Comparison of ENCODE assay signal across 13 mouse cellular contexts in genomic region chr5:33830832-33831231, GRCm38 (mm10). TPM values are rescaled to one million over a fixed set of nuclear protein-coding genes. Genes with fewer than 3 reads are reported as not detected.
A peak's percentile ranks its signal among the peaks of the same experiment; 100 is the strongest.
DNase-seq lines count a peak whose midpoint lies in the region; ATAC-seq and TF ChIP-seq lines count a peak whose summit lies in the region.
"Had no signal": no experiment of that assay in that cellular context is flagged by ENCODE, and none has a peak within 500 bp of the region (broad histone marks: within the 10 kb centered on the region; RNA-seq: fewer than 3 reads in every experiment).

No protein-coding gene starts in this region.

- no peaks in the 10 kb centered on the region for H3K4me1 ChIP-seq in heart, adult 2 months (ENCODE audit: control insufficient read depth, insufficient read depth, low read length)
- no peaks in the 10 kb centered on the region for H3K4me1 ChIP-seq in midbrain, postnatal 0 days (ENCODE audit: insufficient read depth, low read length)
- peaks cover 12% of the 10 kb centered on the region for H3K4me1 ChIP-seq in midbrain, embryonic 16.5 days (ENCODE audit: control insufficient read depth, insufficient read depth, low read length)
- peaks cover under 1% of the 10 kb centered on the region; the same call in 1 of the 2 replicates for H3K4me1 ChIP-seq in midbrain, embryonic 11.5 days (ENCODE audit: control insufficient read depth, insufficient read depth, low read length)
- no peaks in the 10 kb centered on the region for H3K4me1 ChIP-seq in hindbrain, embryonic 11.5 days (replicated peaks; ENCODE audit: control insufficient read depth, insufficient read depth, low read length)

- H3K9me3 ChIP-seq in midbrain, postnatal 0 days (ENCODE audit: low read length): no peaks in the 10 kb centered on the region
- no peaks in the 10 kb centered on the region for H3K9me3 ChIP-seq in midbrain, embryonic 16.5 days (replicated peaks; ENCODE audit: control insufficient read depth, low read length, poor library complexity, severe bottlenecking)
- no peaks in the 10 kb centered on the region for H3K9me3 ChIP-seq in midbrain, embryonic 11.5 days (ENCODE audit: control insufficient read depth, low read length)
- no peaks in the 10 kb centered on the region for H3K9me3 ChIP-seq in hindbrain, embryonic 11.5 days (ENCODE audit: control insufficient read depth, low read length)
- H3K9me3 ChIP-seq: limb, embryonic 13.5 days; midbrain, embryonic 12.5 days had no signal

- no peak for TF ChIP-seq POLR2A in heart, adult 2 months (IDR thresholded peaks at IDR 0.05; ENCODE audit: insufficient read depth, low read depth, low read length)

- H3K36me3 ChIP-seq in heart, adult 2 months (ENCODE audit: control insufficient read depth, insufficient read depth, low read length): no peaks in the 10 kb centered on the region
- H3K36me3 ChIP-seq in midbrain, postnatal 0 days (ENCODE audit: insufficient read depth, low read length): no peaks in the 10 kb centered on the region
- 0 out of 2 replicates have a peak, but pooled peaks cover 2% of the 10 kb centered on the region for H3K36me3 ChIP-seq in midbrain, embryonic 16.5 days (ENCODE audit: control insufficient read depth, insufficient read depth, low read length)
- no peaks in the 10 kb centered on the region for H3K36me3 ChIP-seq in midbrain, embryonic 11.5 days (ENCODE audit: control insufficient read depth, insufficient read depth, low read length)
- H3K36me3 ChIP-seq in hindbrain, embryonic 11.5 days (ENCODE audit: control insufficient read depth, insufficient read depth, low read length): no peaks in the 10 kb centered on the region

- no peak overlapping the region for H3K9ac ChIP-seq in heart, adult 2 months (ENCODE audit: low read depth, low read length)
- no peak overlapping the region for H3K9ac ChIP-seq in midbrain, postnatal 0 days (replicated peaks; ENCODE audit: low read length, poor library complexity, severe bottlenecking)
- H3K9ac ChIP-seq in midbrain, embryonic 16.5 days (ENCODE audit: low read depth, low read length): no peak overlapping the region
- no peak overlapping the region for H3K9ac ChIP-seq in midbrain, embryonic 11.5 days (ENCODE audit: low read length)
- H3K9ac ChIP-seq in hindbrain, embryonic 11.5 days (ENCODE audit: low read depth, low read length): no peak overlapping the region
- H3K9ac ChIP-seq: hindbrain, embryonic 14.5 days; limb, embryonic 13.5 days; midbrain, embryonic 12.5 days had no signal

- intact Hi-C loops in heart, adult 2 months (cut with DNase I): no loop called here

- H3K79me2 ChIP-seq in heart, adult 2 months (replicated peaks; ENCODE audit: control insufficient read depth, insufficient read depth, low read length): peaks cover 3% of the 10 kb centered on the region

- TF ChIP-seq CTCF in heart, adult 2 months (IDR thresholded peaks at IDR 0.05): peak; percentile 59
- peak; percentile 51 for TF ChIP-seq CTCF in midbrain, postnatal 0 days (IDR thresholded peaks at IDR 0.05)

- H3K27ac ChIP-seq in heart, adult 2 months: no peak overlapping the region
- no peak overlapping the region for H3K27ac ChIP-seq in midbrain, postnatal 0 days (ENCODE audit: low read depth, low read length)
- no peak overlapping the region for H3K27ac ChIP-seq in midbrain, embryonic 16.5 days (ENCODE audit: low read length)
- no peak overlapping the region for H3K27ac ChIP-seq in midbrain, embryonic 11.5 days (ENCODE audit: low read depth, low read length)
- no peak overlapping the region for H3K27ac ChIP-seq in hindbrain, embryonic 11.5 days (ENCODE audit: low read depth, low read length)
- H3K27ac ChIP-seq: hindbrain, embryonic 14.5 days; limb, embryonic 13.5 days; midbrain, embryonic 12.5 days had no signal

- 90% methylated on average over 1 of the region's 1 CpGs for WGBS in heart, adult 2 months
- WGBS in midbrain, postnatal 0 days: 76% methylated on average over 1 of the region's 1 CpGs
- 79% methylated on average over 1 of the region's 1 CpGs for WGBS in midbrain, embryonic 16.5 days
- WGBS in midbrain, embryonic 11.5 days: 78% methylated on average over 1 of the region's 1 CpGs
- WGBS in hindbrain, embryonic 11.5 days: 86% methylated on average over 1 of the region's 1 CpGs

- no peak overlapping the region for H3K4me2 ChIP-seq in midbrain, postnatal 0 days (ENCODE audit: low read depth, low read length, poor library complexity, severe bottlenecking)
- H3K4me2 ChIP-seq in midbrain, embryonic 16.5 days (ENCODE audit: low read length): no peak overlapping the region
- H3K4me2 ChIP-seq in midbrain, embryonic 11.5 days: no peak overlapping the region
- H3K4me2 ChIP-seq in hindbrain, embryonic 11.5 days (replicated peaks; ENCODE audit: low read depth, low read length): no peak overlapping the region
- H3K4me2 ChIP-seq: hindbrain, embryonic 14.5 days; limb, embryonic 13.5 days; midbrain, embryonic 12.5 days had no signal

- DNase-seq in heart, adult 2 months: no peak
- no peak for DNase-seq in heart, adult 11 months
- DNase-seq in midbrain, postnatal 0 days (ENCODE audit: low spot score): no peak
- peak; percentile 15 for DNase-seq in lung, postnatal 10 days
- peak; percentile 69 for DNase-seq in thymus, postnatal 4 days
- no peak for DNase-seq in midbrain, embryonic 11.5 days (ENCODE audit: low spot score, missing footprints)
- no peak for DNase-seq in hindbrain, embryonic 11.5 days (ENCODE audit: low spot score)
- DNase-seq: adrenal gland, postnatal 36 days; gastrocnemius, postnatal 14 days had no signal

- no peak for ATAC-seq in midbrain, postnatal 0 days (ENCODE audit: low FRiP score)
- no peak for ATAC-seq in midbrain, embryonic 16.5 days
- ATAC-seq in midbrain, embryonic 11.5 days (ENCODE audit: low FRiP score): no peak
- no peak for ATAC-seq in hindbrain, embryonic 11.5 days (ENCODE audit: low FRiP score)

- H3K4me3 ChIP-seq in heart, adult 2 months: no peak overlapping the region
- no peak overlapping the region for H3K4me3 ChIP-seq in midbrain, postnatal 0 days (ENCODE audit: low read depth, low read length)
- no peak overlapping the region for H3K4me3 ChIP-seq in midbrain, embryonic 16.5 days (ENCODE audit: low read depth, low read length)
- no peak overlapping the region for H3K4me3 ChIP-seq in midbrain, embryonic 11.5 days (ENCODE audit: low read depth, low read length)
- H3K4me3 ChIP-seq in hindbrain, embryonic 11.5 days (ENCODE audit: low read depth, low read length): no peak overlapping the region
- H3K4me3 ChIP-seq: limb, embryonic 13.5 days; midbrain, embryonic 12.5 days had no signal

- no peak for TF ChIP-seq EP300 in heart, adult 2 months (IDR thresholded peaks at IDR 0.05; ENCODE audit: insufficient read depth, low read depth, low read length)

- no peaks in the 10 kb centered on the region for H3K27me3 ChIP-seq in heart, adult 2 months (ENCODE audit: control insufficient read depth, insufficient read depth, low read length)
- H3K27me3 ChIP-seq in midbrain, postnatal 0 days (ENCODE audit: insufficient read depth, low read length): no peaks in the 10 kb centered on the region
- no peaks in the 10 kb centered on the region for H3K27me3 ChIP-seq in midbrain, embryonic 16.5 days (ENCODE audit: control insufficient read depth, insufficient read depth, low read depth, low read length)
- H3K27me3 ChIP-seq in midbrain, embryonic 11.5 days (ENCODE audit: control insufficient read depth, insufficient read depth, low read length): no peaks in the 10 kb centered on the region
- no peaks in the 10 kb centered on the region for H3K27me3 ChIP-seq in hindbrain, embryonic 11.5 days (ENCODE audit: control insufficient read depth, insufficient read depth, low read length)
- H3K27me3 ChIP-seq: limb, embryonic 13.5 days; midbrain, embryonic 12.5 days had no signal

RNA-seq across cellular contexts. Expression of gene Nsd2, which starts 10.3 kb away (rescaled TPM):
- total RNA-seq in heart, adult 2 months (2021): 10 to 100 TPM; 25.8 to 27.6 TPM
- polyA plus RNA-seq in heart, adult 2 months (2012; rRNA removed): 3.0 and 5.7 TPM in 2 replicates
- 108 and 121 TPM in 2 replicates for total RNA-seq in midbrain, postnatal 0 days (2014; rRNA removed)
- 59.6 and 72.1 TPM in 2 replicates for polyA plus RNA-seq in midbrain, postnatal 0 days (2015; fragmentation: Nextera tagmentation; extraction: Ambion mirVana)
- polyA plus RNA-seq in midbrain, embryonic 16.5 days (2015; fragmentation: Nextera tagmentation; extraction: Ambion mirVana): 75.9 and 84.5 TPM in 2 replicates
- 115 and 117 TPM in 2 replicates for polyA plus RNA-seq in midbrain, embryonic 11.5 days (2014; fragmentation: Nextera tagmentation; extraction: Ambion mirVana)
- polyA plus RNA-seq in hindbrain, embryonic 11.5 days (2014; fragmentation: Nextera tagmentation; extraction: Ambion mirVana): 95.3 and 104 TPM in 2 replicates

RNA-seq across cellular contexts. Expression of gene Letm1, which starts 48.2 kb away (rescaled TPM):
- total RNA-seq in heart, adult 2 months (2021): 100 to 1,000 TPM; 140 to 148 TPM
- polyA plus RNA-seq in heart, adult 2 months (2012; rRNA removed): 60.2 and 82.8 TPM in 2 replicates
- total RNA-seq in midbrain, postnatal 0 days (2014; rRNA removed): 44.1 and 61.7 TPM in 2 replicates
- polyA plus RNA-seq in midbrain, postnatal 0 days (2015; fragmentation: Nextera tagmentation; extraction: Ambion mirVana): 78.2 and 83.4 TPM in 2 replicates
- polyA plus RNA-seq in midbrain, embryonic 16.5 days (2015; fragmentation: Nextera tagmentation; extraction: Ambion mirVana): 69.1 and 71.5 TPM in 2 replicates
- polyA plus RNA-seq in midbrain, embryonic 11.5 days (2014; fragmentation: Nextera tagmentation; extraction: Ambion mirVana): 38.0 and 49.3 TPM in 2 replicates
- 40.2 and 44.9 TPM in 2 replicates for polyA plus RNA-seq in hindbrain, embryonic 11.5 days (2014; fragmentation: Nextera tagmentation; extraction: Ambion mirVana)

Comparison
In these comparisons a context has a peak if more than half of its experiments do, and no peak if none do; other contexts are left out.
1. DNase-seq: peak in lung, postnatal 10 days (single experiment) and thymus, postnatal 4 days (single experiment); none in heart, adult 2 months (0 of 2), heart, adult 11 months (single experiment), midbrain, postnatal 0 days (single experiment), midbrain, embryonic 11.5 days (single experiment) and hindbrain, embryonic 11.5 days (single experiment).